Mouse (Mus musculus): ENCODE measurements around the gene Rassf2. TPM values are rescaled to one million over a fixed set of nuclear protein-coding genes. Genes with fewer than 3 reads are reported as not detected.
A peak's percentile ranks its signal among the peaks of the same experiment; 100 is the strongest.

Gene Rassf2
- polyA plus RNA-seq, 1 experiment from 2014 or later = 3.0 TPM

GRCm38 (mm10) chr2:132013152-132013551 lies 16.9 kb downstream of the Rassf2 start:
- WGBS (ENCODE audit: insufficient replicate concordance) = 72% methylated on average over 4 of the region's 4 CpGs
- Histone ChIP-seq H3K36me3 (replicated peaks; ENCODE audit: insufficient read depth, low read length) (peaks cover 9% of the 10 kb centered on the region), H3K9me3 (ENCODE audit: low read length) (no peaks in the 10 kb centered on the region), H3K4me2 (ENCODE audit: low read depth, low read length) (no peak overlapping the region), H3K9ac (replicated peaks) (no peak overlapping the region), H3K4me3 (ENCODE audit: low read depth, low read length) (no peak overlapping the region), H3K4me1 (ENCODE audit: insufficient read depth) (peaks cover 6% of the 10 kb centered on the region), H3K27me3 (ENCODE audit: insufficient read depth, low read length) (no peaks in the 10 kb centered on the region), H3K27ac (ENCODE audit: low read depth) (no peak overlapping the region)
- TF ChIP-seq EP300 (IDR thresholded peaks at IDR 0.05; ENCODE audit: low read depth) (no peak), CTCF (IDR thresholded peaks at IDR 0.05; ENCODE audit: low read depth) (no peak)
- DNase-seq (no peak), ATAC-seq (no peak)

GRCm38 (mm10) chr2:132010781-132011180 lies 19.3 kb downstream of the Rassf2 start:
- Histone ChIP-seq H3K4me2 (ENCODE audit: low read depth, low read length) (no peak overlapping the region), H3K9ac (replicated peaks) (no peak overlapping the region), H3K27me3 (ENCODE audit: insufficient read depth, low read length) (no peaks in the 10 kb centered on the region), H3K36me3 (replicated peaks; ENCODE audit: insufficient read depth, low read length) (peaks cover 9% of the 10 kb centered on the region), H3K4me3 (ENCODE audit: low read depth, low read length) (no peak overlapping the region), H3K4me1 (ENCODE audit: insufficient read depth) (no peaks in the 10 kb centered on the region), H3K9me3 (ENCODE audit: low read length) (no peaks in the 10 kb centered on the region), H3K27ac (ENCODE audit: low read depth) (no peak overlapping the region)
- DNase-seq (no peak), ATAC-seq (no peak)
- TF ChIP-seq EP300 (IDR thresholded peaks at IDR 0.05; ENCODE audit: low read depth) (no peak), CTCF (IDR thresholded peaks at IDR 0.05; ENCODE audit: low read depth) (no peak)
- WGBS (ENCODE audit: insufficient replicate concordance) = 79% methylated on average over 2 of the region's 2 CpGs

GRCm38 (mm10) chr2:132008186-132008585 lies 21.9 kb downstream of the Rassf2 start:
- ATAC-seq (no peak), DNase-seq (no peak)
- H3K36me3 ChIP-seq (replicated peaks; ENCODE audit: insufficient read depth, low read length) = peaks cover 9% of the 10 kb centered on the region
- H3K4me1 ChIP-seq (ENCODE audit: insufficient read depth) = no peaks in the 10 kb centered on the region
- H3K4me3 ChIP-seq (ENCODE audit: low read depth, low read length) = no peak overlapping the region
- no peaks in the 10 kb centered on the region for H3K9me3 ChIP-seq (ENCODE audit: low read length)
- H3K9ac ChIP-seq (replicated peaks) = no peak overlapping the region
- WGBS (ENCODE audit: insufficient replicate concordance) = 46% methylated on average over 4 of the region's 4 CpGs
- H3K4me2 ChIP-seq (ENCODE audit: low read depth, low read length) = no peak overlapping the region
- no peak overlapping the region for H3K27ac ChIP-seq (ENCODE audit: low read depth)
- H3K27me3 ChIP-seq (ENCODE audit: insufficient read depth, low read length) = no peaks in the 10 kb centered on the region
- TF ChIP-seq EP300 (IDR thresholded peaks at IDR 0.05; ENCODE audit: low read depth) (no peak), CTCF (IDR thresholded peaks at IDR 0.05; ENCODE audit: low read depth) (no peak)

- no peak overlapping the region for H3K4me2 ChIP-seq (ENCODE audit: low read depth, low read length)
- ATAC-seq (no peak), DNase-seq (no peak)
- H3K36me3 ChIP-seq (replicated peaks; ENCODE audit: insufficient read depth, low read length) = peaks cover 12% of the 10 kb centered on the region
- no peak overlapping the region for H3K4me3 ChIP-seq (ENCODE audit: low read depth, low read length)
- no peaks in the 10 kb centered on the region for H3K9me3 ChIP-seq (ENCODE audit: low read length)
- TF ChIP-seq CTCF (IDR thresholded peaks at IDR 0.05; ENCODE audit: low read depth) (no peak), EP300 (IDR thresholded peaks at IDR 0.05; ENCODE audit: low read depth) (no peak)
- no peak overlapping the region for H3K27ac ChIP-seq (ENCODE audit: low read depth)
- H3K4me1 ChIP-seq (ENCODE audit: insufficient read depth) = no peaks in the 10 kb centered on the region
- WGBS (ENCODE audit: insufficient replicate concordance) = 50% methylated on average over 6 of the region's 6 CpGs
- no peaks in the 10 kb centered on the region for H3K27me3 ChIP-seq (ENCODE audit: insufficient read depth, low read length)
- no peak overlapping the region for H3K9ac ChIP-seq (replicated peaks)
These were observed 22.6 kb downstream of the Rassf2 start for GRCm38 (mm10) chr2:132007475-132007819.

- DNase-seq (peak; percentile 45), ATAC-seq (peak; percentile 67)
These were observed 23.2 kb downstream of the Rassf2 start for GRCm38 (mm10) chr2:132006561-132007474.

GRCm38 (mm10) chr2:132005445-132005844 lies 24.6 kb downstream of the Rassf2 start:
- H3K27me3 ChIP-seq (ENCODE audit: insufficient read depth, low read length) = no peaks in the 10 kb centered on the region
- no peaks in the 10 kb centered on the region for H3K9me3 ChIP-seq (ENCODE audit: low read length)
- ATAC-seq = no peak
- no peak overlapping the region for H3K4me2 ChIP-seq (ENCODE audit: low read depth, low read length)
- H3K36me3 ChIP-seq (replicated peaks; ENCODE audit: insufficient read depth, low read length) = peaks cover 10% of the 10 kb centered on the region
- TF ChIP-seq CTCF (IDR thresholded peaks at IDR 0.05; ENCODE audit: low read depth) = no peak
- no peak for TF ChIP-seq EP300 (IDR thresholded peaks at IDR 0.05; ENCODE audit: low read depth)
- WGBS (ENCODE audit: insufficient replicate concordance) = 76% methylated on average over 4 of the region's 4 CpGs
- H3K4me1 ChIP-seq (ENCODE audit: insufficient read depth) = no peaks in the 10 kb centered on the region
- H3K9ac ChIP-seq (replicated peaks) = no peak overlapping the region
- H3K27ac ChIP-seq (ENCODE audit: low read depth) = no peak overlapping the region
- DNase-seq = no peak
- H3K4me3 ChIP-seq (ENCODE audit: low read depth, low read length) = no peak overlapping the region

More at GRCm38 (mm10) chr2:132006561-132007474, 23.2 kb downstream of the Rassf2 start:
- 0 out of 2 replicates have a peak overlapping the region, but pooled peaks have one; percentile 48 for H3K27ac ChIP-seq (ENCODE audit: low read depth)
- H3K4me1 ChIP-seq (ENCODE audit: insufficient read depth) = no peaks in the 10 kb centered on the region
- WGBS (ENCODE audit: insufficient replicate concordance) = 65% methylated on average over 18 of the region's 18 CpGs
- peaks cover 12% of the 10 kb centered on the region for H3K36me3 ChIP-seq (replicated peaks; ENCODE audit: insufficient read depth, low read length)
- no peaks in the 10 kb centered on the region for H3K27me3 ChIP-seq (ENCODE audit: insufficient read depth, low read length)
- no peak overlapping the region for H3K9ac ChIP-seq (replicated peaks)
- no peak overlapping the region for H3K4me3 ChIP-seq (ENCODE audit: low read depth, low read length)
- no peaks in the 10 kb centered on the region for H3K9me3 ChIP-seq (ENCODE audit: low read length)
- no peak overlapping the region for H3K4me2 ChIP-seq (ENCODE audit: low read depth, low read length)
- no peak for TF ChIP-seq CTCF (IDR thresholded peaks at IDR 0.05; ENCODE audit: low read depth)
- TF ChIP-seq EP300 (IDR thresholded peaks at IDR 0.05; ENCODE audit: low read depth) = no peak
